Mouse (Mus musculus) CH12F3 (cell line): ENCODE results near the gene Arvcf.

Experiments
- in situ Hi-C: fragments of 300-500 bp; cut with MboI; formaldehyde crosslinking; loops from 2 replicates; pipeline ENCODE4 v1.14.3; 2020; ENCODE audit warnings: low sequenced_read_pairs

Gene Arvcf

GRCm38 (mm10) chr16:18347931-18348600, at the start of gene Arvcf, which contains the start of gene Tango2:
Arvcf (plus strand) TSS chr16:18348182.
Tango2 (minus strand) TSS chr16:18348103.
- in situ Hi-C loops: no loop called here

- in situ Hi-C loops: no loop called here
These were observed 39.8 kb upstream of the Arvcf start for GRCm38 (mm10) chr16:18308159-18308558.

GRCm38 (mm10) chr16:18318992-18319391, 29.0 kb upstream of the Arvcf start:
- in situ Hi-C loops: no loop called here

- in situ Hi-C loops: no loop called here
These were observed 26.5 kb upstream of the Arvcf start for GRCm38 (mm10) chr16:18321443-18321842.

- in situ Hi-C loops: no loop called here
These were observed 24.5 kb upstream of the Arvcf start for GRCm38 (mm10) chr16:18323460-18323859.

- in situ Hi-C loops: no loop called here
These were observed 24.0 kb upstream of the Arvcf start for GRCm38 (mm10) chr16:18324031-18324430.

GRCm38 (mm10) chr16:18325741-18326140, 22.2 kb upstream of the Arvcf start:
- in situ Hi-C loops: no loop called here

- in situ Hi-C loops: no loop called here
These were observed 20.0 kb upstream of the Arvcf start for GRCm38 (mm10) chr16:18327936-18328335.

GRCm38 (mm10) chr16:18328524-18328923, 19.5 kb upstream of the Arvcf start:
- in situ Hi-C loops: no loop called here

GRCm38 (mm10) chr16:18333976-18334375, 14.0 kb upstream of the Arvcf start:
- in situ Hi-C loops: no loop called here

GRCm38 (mm10) chr16:18335981-18336380, 12.0 kb upstream of the Arvcf start:
- in situ Hi-C loops: no loop called here

- in situ Hi-C loops: no loop called here
These were observed 10.7 kb upstream of the Arvcf start for GRCm38 (mm10) chr16:18337261-18337660.

GRCm38 (mm10) chr16:18339866-18340265, 8.1 kb upstream of the Arvcf start:
- in situ Hi-C loops: no loop called here

GRCm38 (mm10) chr16:18341605-18342004, 6.4 kb upstream of the Arvcf start:
- in situ Hi-C loops: no loop called here

GRCm38 (mm10) chr16:18342076-18342475, 5.9 kb upstream of the Arvcf start:
- in situ Hi-C loops: no loop called here

- in situ Hi-C loops: no loop called here
These were observed 5.1 kb upstream of the Arvcf start for GRCm38 (mm10) chr16:18342650-18343570.

GRCm38 (mm10) chr16:18343778-18344177, 4.2 kb upstream of the Arvcf start:
- in situ Hi-C loops: no loop called here

- in situ Hi-C loops: no loop called here
These were observed 2.7 kb upstream of the Arvcf start for GRCm38 (mm10) chr16:18345243-18345642.

GRCm38 (mm10) chr16:18348601-18349175, 706 bp downstream of the Arvcf start:
- in situ Hi-C loops: no loop called here

- in situ Hi-C loops: no loop called here
These were observed 1.9 kb downstream of the Arvcf start for GRCm38 (mm10) chr16:18349761-18350325.
